Mouse (Mus musculus): Measurements from ENCODE around the gene Kptn.

The Kptn gene

GRCm38 (mm10) chr7:16120262-16120600, 536 bp downstream of the Kptn start:
- in situ Hi-C loops (cut with MboI) = no loop called here

GRCm38 (mm10) chr7:16125829-16126228, 6.1 kb downstream of the Kptn start:
- in situ Hi-C loops (cut with MboI) = no loop called here

- in situ Hi-C loops (cut with MboI) = no loop called here
These were observed 8.6 kb downstream of the Kptn start for GRCm38 (mm10) chr7:16128344-16128743.

DNA sequence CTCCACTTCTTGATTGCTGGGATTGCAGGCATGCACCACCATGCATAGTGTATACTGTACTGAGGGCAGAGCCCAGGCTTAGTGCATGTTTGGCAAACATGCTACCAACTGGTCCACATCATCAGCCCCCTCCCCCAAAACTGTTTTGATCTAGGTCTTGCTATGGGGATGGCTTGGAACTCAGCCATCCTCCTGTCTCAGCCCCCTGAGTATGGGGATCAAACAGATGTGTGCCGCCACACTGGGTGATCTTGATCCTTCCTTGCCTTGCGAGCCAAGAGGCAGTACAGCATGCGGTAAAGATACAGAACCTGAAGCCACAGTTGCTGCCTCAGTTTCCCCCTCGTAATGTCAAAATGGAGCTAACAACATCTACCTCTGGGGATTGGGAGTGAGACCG, 9.2 kb downstream of the Kptn start:
- in situ Hi-C loops (cut with MboI) = no loop called here

DNA sequence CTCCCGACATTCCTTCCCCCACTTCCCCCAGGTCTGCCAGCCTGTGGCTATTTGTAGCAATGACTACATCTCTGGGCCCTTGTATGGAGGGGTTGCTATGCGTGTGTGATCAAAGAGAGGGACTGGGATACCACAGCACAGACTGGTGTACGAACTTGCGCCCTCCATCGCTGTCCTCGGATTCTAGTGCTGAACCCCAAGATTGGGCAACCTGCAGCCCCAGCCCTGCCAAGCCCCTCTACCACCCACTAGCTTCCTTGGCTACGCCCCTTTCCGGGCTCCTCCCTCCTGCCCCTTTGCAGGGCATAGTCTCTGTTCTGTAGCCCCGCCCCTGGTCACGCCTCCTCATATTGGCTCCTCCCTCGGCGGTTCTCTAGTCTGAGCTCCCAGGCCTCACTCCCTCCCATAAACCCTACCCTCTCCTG, 9.7 kb downstream of the Kptn start, which contains the start of gene Slc8a2:
TSS of gene Slc8a2 (plus strand) at position 406 of the 425 bp plus-strand sequence.
- in situ Hi-C loops (cut with MboI) = no loop called here

- in situ Hi-C loops (cut with MboI) = no loop called here
These were observed 10.4 kb downstream of the Kptn start for GRCm38 (mm10) chr7:16129846-16130691.

DNA sequence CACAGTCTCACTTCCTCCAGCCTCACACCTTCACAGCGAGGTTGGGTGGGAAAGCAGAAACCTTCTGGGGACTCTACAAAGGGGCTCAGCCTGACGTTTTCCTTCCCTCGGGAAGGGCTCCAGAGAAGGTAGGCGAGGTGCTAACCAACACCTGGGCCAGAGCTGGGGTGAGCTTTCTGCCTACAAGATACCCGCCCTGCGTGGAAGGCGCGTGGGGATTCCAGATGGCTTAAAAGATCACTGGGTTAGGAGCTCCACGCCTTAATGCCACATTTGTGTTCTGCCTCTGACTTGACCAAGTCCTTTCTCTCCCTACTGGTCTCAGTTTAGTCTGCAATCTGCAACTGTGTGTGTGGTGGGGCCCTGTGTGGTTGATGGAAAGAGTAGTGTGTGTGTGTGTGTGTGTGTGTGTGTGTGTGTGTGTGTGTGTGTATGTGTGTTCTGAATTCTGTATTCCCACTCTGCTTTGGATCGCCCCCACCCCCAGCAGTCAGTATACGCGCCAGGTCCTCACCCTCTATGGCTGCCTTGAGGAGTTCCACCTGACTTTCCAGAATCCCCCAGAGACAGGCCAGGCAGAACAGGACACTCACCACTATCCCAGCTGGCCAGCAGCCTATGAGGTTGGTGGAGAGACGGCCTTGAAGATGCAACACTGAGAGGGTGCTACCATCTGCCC, 11.4 kb downstream of the Kptn start:
- in situ Hi-C loops (cut with MboI) = no loop called here

DNA sequence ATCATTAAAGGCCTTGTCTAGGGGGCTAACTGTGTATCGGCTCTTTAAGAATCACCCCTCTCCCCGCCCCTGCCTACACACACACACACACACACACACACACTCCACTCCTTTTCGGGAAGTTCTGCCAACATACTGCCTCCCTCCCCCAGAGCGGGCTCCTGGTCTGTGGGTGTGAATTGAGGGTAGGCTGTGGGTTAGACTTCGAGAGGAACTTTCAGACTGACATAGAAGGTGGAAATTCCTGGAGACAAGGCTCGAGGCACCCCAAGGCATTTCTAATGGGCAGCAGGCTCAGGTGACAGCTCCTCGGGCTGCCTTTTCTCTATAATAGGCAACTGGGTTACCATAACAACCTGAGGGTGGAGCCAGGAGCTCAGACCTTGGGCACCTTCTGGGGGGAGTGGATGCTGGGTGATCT, 12.5 kb downstream of the Kptn start:
- in situ Hi-C loops (cut with MboI) = no loop called here

GRCm38 (mm10) chr7:16132926-16133325, 13.2 kb downstream of the Kptn start:
- in situ Hi-C loops (cut with MboI) = no loop called here

DNA sequence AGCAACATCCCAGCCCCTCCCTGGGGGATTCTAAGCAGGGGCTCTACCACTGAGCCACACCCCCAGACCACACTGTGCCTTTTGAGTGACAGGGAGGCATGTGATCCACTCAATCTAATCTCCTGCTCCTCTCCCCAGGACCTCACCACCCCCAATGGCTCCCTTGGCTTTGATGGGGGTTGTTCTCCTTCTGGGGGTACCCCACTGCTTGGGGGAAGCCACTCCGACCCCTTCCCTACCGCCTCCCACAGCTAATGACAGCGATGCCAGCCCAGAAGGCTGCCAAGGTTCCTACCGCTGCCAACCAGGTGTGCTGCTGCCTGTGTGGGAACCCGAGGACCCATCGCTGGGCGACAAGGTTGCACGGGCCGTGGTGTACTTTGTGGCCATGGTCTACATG, 14.0 kb downstream of the Kptn start:
- in situ Hi-C loops (cut with MboI) = no loop called here

- in situ Hi-C loops (cut with MboI) = no loop called here
These were observed 15.3 kb downstream of the Kptn start for GRCm38 (mm10) chr7:16134951-16135392.

GRCm38 (mm10) chr7:16146489-16147410, 27.1 kb downstream of the Kptn start:
- in situ Hi-C loops (cut with MboI) = loop anchor here (10.0 kb wide), 1 partner anchor 162 kb away; no protein-coding TSS in a partner anchor

DNA sequence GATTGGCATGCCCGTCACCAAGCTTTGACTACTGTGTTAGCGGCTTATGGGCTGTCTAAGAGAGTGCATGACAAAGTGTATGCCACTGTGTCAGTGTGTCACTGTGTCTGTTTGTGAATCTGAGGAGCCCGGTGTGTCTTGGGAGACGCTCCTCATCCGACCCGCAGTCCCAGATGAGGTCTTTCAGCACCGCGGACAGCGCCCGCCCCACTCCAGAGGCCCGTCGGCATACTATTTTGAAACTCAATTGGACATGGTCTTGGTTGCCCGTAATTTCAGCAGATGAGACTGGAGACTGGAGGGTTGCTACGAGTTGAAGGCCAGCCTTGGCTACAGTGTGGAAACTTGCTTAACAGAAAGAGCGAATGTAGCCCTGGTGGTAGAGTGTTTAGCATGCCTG, 27.9 kb downstream of the Kptn start:
- in situ Hi-C loops (cut with MboI) = loop anchor here (10.0 kb wide), 1 partner anchor 163 kb away; no protein-coding TSS in a partner anchor

- in situ Hi-C loops (cut with MboI) = loop anchor here (10.0 kb wide), 1 partner anchor 164 kb away; no protein-coding TSS in a partner anchor
These were observed 29.5 kb downstream of the Kptn start for GRCm38 (mm10) chr7:16149241-16149640.

DNA sequence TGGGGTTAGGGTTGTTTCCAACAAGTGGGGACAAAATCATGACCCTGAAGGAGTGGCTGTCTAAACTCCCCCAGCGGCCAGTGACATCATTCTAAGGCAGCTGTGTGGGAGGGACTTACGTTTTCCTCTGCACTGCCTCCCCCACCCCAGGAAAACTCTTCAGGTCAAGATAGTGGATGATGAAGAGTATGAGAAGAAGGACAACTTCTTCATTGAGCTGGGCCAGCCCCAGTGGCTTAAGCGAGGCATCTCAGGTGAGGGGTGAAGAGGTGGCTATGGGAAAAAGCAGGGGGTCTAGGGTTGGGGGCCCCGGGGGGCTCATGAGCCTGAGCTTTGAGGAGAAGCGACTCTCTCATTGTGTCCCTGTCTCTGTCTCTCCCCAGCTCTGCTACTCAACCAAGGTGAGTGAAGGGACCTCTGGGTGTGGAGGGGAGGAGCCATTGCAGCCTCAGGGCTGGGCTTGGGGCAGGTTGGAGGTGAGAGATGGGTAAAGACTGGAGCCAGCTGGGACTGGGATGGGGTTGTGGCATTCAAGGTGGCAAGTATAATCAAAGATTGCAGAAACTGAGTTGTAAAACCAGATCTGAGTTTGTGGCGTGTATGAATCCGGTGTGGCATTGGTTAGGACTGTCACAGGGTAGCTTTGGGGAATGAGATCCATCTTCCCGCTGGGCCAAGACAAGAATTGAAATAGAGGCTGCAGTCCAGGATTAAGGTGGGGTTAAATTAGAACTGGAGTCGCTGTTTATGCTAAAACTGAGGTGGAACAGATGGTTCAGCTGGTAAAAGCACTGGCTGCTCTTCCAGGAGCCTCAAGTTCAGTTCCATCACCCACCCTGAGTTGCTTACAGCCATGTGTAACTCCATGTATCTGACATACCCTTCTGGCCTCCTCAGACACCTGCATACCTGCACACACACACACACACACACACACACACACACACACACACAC, 30.8 kb downstream of the Kptn start:
- in situ Hi-C loops (cut with MboI) = no loop called here

GRCm38 (mm10) chr7:16153522-16153921, 33.8 kb downstream of the Kptn start:
- in situ Hi-C loops (cut with MboI) = no loop called here

DNA sequence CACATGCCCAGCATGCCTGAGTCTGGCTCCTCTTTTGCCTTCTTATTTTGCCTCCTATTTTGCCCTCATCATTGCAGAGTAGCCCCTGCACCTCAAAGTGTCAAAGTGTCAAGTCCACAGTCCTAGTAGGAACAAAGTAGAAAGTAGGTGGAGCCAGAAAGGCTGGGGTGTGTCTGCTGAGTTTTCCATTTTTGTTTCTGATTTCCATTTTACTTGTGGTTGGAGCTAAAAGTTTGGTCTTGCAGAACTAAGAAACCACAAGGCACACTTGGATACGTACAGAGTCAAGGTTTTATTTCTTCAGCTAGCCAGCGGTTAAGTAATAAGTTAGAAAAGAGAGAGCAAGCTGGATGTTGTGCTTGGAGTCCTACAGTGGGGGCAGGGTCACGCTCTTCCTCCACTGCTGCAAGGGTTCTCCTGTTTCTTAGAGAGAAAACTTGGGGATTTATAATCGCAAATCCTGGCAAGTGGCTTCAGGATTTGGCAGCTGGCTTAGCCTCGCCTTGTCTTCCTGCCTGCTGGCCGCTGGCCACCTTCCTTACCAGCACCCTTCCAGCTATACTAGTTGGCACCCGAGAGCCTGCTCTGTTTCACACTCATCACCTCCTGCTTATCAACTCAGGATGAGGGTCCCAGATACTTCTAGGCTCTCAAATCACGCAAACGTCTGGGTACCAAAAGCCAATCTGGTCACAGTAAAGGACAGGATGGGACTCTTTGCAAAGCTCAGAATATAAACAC, 35.6 kb downstream of the Kptn start:
- in situ Hi-C loops (cut with MboI) = no loop called here

GRCm38 (mm10) chr7:16156105-16156714, 36.5 kb downstream of the Kptn start:
- in situ Hi-C loops (cut with MboI) = no loop called here

DNA sequence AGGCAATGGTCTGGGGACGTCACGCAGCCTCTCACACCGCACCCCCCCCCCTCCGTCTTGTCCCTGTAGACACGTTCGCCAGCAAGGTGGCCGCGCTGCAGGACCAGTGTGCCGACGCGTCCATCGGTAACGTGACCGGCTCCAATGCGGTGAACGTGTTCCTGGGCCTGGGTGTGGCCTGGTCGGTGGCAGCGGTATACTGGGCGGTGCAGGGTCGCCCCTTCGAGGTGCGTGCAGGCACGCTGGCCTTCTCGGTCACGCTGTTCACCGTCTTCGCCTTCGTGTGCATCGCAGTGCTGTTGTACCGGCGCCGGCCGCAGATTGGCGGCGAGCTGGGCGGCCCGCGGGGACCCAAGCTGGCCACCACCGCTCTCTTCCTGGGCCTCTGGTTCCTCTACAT, 39.0 kb downstream of the Kptn start:
- in situ Hi-C loops (cut with MboI) = no loop called here

DNA sequence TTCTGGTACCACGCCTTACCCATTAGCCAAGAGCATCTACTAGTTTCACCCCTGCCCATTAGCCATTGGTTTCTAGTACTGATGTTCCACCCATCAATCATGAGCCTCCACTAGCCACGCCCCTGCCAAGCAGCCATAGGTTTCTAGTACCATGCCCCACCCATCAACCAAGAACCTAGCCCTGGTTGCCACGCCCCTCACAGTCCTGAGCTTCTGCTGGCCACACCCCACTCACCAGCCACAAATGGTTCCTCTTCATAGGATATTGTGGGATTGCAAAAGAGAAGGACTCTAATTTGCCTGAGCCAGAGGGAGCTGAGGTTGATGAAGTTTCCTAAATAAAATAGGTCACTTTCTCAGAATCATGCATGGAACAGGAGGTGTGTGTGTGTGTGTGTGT, 41.0 kb downstream of the Kptn start:
- in situ Hi-C loops (cut with MboI) = no loop called here
